Mouse (Mus musculus) neutrophil, adult 5-6 weeks (primary cell): ENCODE measurements around the gene Spag7. TPM values are rescaled to one million over a fixed set of nuclear protein-coding genes. Genes with fewer than 3 reads are reported as not detected.
A peak's percentile ranks its signal among the peaks of the same experiment; 100 is the strongest.

ENCODE experiments used
- ATAC-seq: fragments of 151-379, 151-347 bp; 2 replicates; pipeline ENCODE4 v1.8.0; 2017; ENCODE audit warnings: mild to moderate bottlenecking, moderate TSS enrichment; ENCODE audit not compliant: insufficient number of reproducible peaks, poor library complexity, low FRiP score, severe bottlenecking; ENCODE audit errors: extremely low read depth
- total RNA-seq: library from RNA; stranded (forward); fragments of 200-1000 nt; gene quantifications from 2 replicates; pipeline ENCODE4 v1.2.3, GENCODE M21; 2017

The Spag7 gene
- total RNA-seq: 49.2 and 55.3 TPM in 2 replicates

GRCm38 (mm10) chr11:70668771-70669505, at the start of gene Spag7:
Gene Spag7, minus strand, starts transcription at chr11:70669416.
- peak; percentile 80 for ATAC-seq

GRCm38 (mm10) chr11:70718481-70718880, 49.3 kb upstream of the Spag7 start:
- ATAC-seq: no peak

- ATAC-seq: no peak
These were observed 46.6 kb upstream of the Spag7 start for GRCm38 (mm10) chr11:70715832-70716231.

GRCm38 (mm10) chr11:70713222-70713621, 44.0 kb upstream of the Spag7 start:
- no peak for ATAC-seq

- ATAC-seq: no peak
These were observed 41.8 kb upstream of the Spag7 start for GRCm38 (mm10) chr11:70711026-70711425.

GRCm38 (mm10) chr11:70706127-70706526, 36.9 kb upstream of the Spag7 start:
- ATAC-seq: no peak

GRCm38 (mm10) chr11:70702781-70703180, 33.6 kb upstream of the Spag7 start:
- no peak for ATAC-seq

- ATAC-seq: no peak
These were observed 32.9 kb upstream of the Spag7 start for GRCm38 (mm10) chr11:70701984-70702733.

GRCm38 (mm10) chr11:70701221-70701955, 32.2 kb upstream of the Spag7 start:
- no peak for ATAC-seq

GRCm38 (mm10) chr11:70700613-70701012, 31.4 kb upstream of the Spag7 start:
- ATAC-seq: no peak

- peak; percentile 94 for ATAC-seq
These were observed 30.7 kb upstream of the Spag7 start, which contains the start of the genes Inca1 and Kif1c for GRCm38 (mm10) chr11:70699722-70700556. Gene Inca1, minus strand, starts transcription at chr11:70700155. Gene Kif1c, plus strand, starts transcription at chr11:70700548.

- ATAC-seq: no peak
These were observed 29.8 kb upstream of the Spag7 start for GRCm38 (mm10) chr11:70699051-70699450.

GRCm38 (mm10) chr11:70697376-70697775, 28.2 kb upstream of the Spag7 start:
- no peak for ATAC-seq

GRCm38 (mm10) chr11:70693504-70693903, 24.3 kb upstream of the Spag7 start:
- ATAC-seq: no peak

GRCm38 (mm10) chr11:70689578-70689977, 20.4 kb upstream of the Spag7 start:
- ATAC-seq: no peak

- no peak for ATAC-seq
These were observed 19.2 kb upstream of the Spag7 start for GRCm38 (mm10) chr11:70688372-70688771.

GRCm38 (mm10) chr11:70687601-70688199, 18.5 kb upstream of the Spag7 start, which contains the start of gene Camta2:
Gene Camta2, minus strand, starts transcription at chr11:70688105.
- peak; percentile 57 for ATAC-seq

GRCm38 (mm10) chr11:70686901-70687566, 17.8 kb upstream of the Spag7 start:
- no peak; the same call in 1 of the 2 replicates for ATAC-seq
